Mouse (Mus musculus) embryo, embryonic 11.5 days (tissue): ENCODE results near the gene Mss51.

Experiments used
- DNase-seq: peaks from one replicate; pipeline ENCODE4 v3.0.0-alpha.2; 2012; ENCODE audit warnings: low read depth, low spot score

Mss51 gene

DNA sequence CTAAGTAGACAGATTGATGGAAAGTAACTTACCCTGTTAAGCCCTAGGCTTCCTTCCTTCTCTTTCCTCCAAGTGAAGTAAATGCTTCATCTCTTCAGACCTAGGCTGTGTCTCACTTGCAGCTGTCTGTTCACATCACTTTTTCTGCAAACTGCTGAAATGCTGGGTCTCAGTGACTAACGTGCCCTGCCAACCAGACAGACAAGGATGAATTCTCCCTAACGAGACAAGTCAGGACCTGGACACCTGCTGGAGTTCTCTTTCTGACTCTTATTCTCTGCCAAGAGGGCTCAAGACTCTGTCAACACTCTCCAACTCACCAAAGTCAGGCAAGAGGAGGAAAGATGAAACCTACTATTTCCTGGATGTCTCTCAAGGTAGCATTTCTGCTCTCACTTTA lies at the start of gene Mss51:
Gene Mss51, minus strand, starts transcription at position 299 of the 400 bp plus-strand sequence.
- DNase-seq: no peak

DNA sequence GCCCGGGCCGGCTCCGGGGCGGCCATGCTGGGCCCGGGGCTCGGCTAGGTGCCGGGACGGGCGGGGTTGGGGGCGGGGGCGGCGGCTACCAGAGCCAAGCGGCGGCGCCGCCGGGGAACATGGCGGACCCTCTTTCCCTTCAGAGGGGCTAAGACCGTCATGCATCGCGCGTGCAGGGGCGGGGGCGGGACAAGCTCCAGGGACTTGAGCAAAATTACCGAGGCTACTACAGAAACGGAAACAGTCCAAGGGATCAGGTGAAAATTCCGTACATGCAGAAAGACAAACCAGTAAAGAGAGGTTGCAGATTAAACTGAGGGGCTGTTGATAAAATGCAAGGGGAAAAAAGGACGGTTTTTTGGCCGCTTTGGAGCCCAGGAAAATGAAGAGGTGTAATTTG lies 49.7 kb upstream of the Mss51 start, which contains the start of gene Ppp3cb:
Gene Ppp3cb, minus strand, starts transcription at position 159 of the 400 bp plus-strand sequence.
- DNase-seq: peak; percentile 88

DNA sequence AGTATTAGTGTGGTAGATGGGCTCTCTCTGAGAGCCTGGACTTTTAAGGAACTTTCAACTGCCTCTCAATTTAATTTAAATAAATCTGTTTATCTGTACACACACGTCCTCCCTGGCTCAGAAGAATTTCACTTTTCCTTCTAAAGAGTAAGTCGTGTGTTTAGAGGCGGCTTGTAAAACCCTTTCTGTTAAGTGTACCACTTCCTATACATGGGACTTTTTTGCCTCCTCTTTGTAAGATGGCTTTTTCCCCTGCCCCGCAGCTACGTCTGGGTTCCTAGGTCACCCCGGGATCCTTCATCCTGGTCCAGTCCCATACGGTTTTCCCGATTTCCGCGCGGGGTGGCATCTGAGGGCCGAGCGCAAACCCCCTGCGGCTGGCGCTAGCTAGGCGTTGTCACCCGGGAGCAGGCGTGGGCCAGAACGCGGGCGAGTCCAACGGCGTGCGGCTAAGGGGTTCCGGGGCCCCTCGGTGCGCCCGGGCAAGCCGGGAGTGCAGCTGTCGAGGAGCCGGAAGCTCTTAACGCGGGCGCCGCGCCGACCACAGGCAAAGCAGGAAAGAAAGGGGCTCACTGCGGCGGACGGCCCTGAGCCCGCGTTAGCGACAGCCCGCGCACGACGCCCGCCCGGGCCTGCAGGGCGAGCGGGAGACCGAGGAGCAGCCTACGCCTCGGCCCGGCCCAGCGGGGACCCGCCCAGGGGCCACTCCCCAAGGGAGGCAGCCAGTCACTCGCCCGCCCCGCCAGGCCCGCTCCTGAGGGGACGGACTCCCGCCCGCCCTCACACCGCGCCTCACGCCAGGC lies 49.0 kb upstream of the Mss51 start:
- peak; percentile 59 for DNase-seq

GRCm38 (mm10) chr14:20544467-20545411 lies 48.0 kb upstream of the Mss51 start:
- DNase-seq: no peak

DNA sequence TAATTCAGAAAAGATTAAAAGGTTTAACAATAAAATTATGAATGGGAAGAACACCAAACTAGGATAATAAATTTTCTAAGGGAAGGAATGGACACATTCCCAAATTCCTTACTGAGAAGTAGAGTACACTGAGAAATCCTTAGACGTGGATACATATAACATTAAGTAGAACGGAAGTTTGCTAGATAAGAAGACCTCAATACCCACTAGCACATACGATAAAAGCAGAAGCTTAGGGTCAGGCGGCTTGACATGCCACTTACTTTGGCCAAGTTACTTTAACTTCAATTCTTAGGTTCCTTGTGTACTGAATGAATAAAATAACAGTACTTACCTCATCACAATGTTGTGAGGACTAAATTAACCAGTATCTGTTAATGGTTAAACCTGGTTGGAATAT lies 32.9 kb upstream of the Mss51 start:
- no peak for DNase-seq

DNA sequence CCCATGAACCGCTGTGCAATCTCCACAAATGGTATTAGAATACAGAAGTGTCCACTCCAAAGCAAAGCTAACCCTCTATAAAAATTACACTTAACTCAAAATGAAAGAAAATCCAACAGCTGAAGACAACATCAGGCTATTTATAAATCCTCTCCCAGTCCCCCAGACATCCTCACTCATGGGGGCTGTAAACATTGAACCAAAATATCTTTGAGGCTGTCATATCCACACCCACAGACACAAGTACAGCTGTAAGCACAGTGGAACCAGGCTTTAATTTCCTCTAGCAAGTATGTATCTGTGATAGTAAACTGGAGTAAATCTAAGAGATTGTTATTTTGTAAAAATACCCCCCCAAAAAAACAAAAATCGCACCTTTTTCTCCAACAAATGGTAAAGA lies 23.5 kb upstream of the Mss51 start:
- no peak for DNase-seq

DNA sequence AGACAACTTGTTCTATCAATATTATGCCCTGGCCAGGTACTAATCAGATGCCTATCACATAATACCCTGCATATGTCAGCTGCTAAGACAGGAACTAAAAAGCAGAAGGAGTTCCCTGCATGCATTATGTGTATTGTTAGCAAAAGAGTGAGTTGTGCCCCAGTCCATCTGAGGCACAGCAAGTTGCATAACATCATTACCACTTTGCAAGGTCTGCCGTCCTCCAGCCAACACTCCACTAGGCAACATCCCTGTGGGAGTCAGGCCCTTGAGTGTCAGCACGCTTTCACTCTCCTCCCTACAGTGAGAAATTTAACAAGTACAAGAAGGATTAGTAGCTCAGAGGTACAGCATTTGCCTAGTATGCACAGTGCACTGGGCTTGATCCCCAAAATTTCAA lies 11.7 kb upstream of the Mss51 start:
- DNase-seq: no peak

DNA sequence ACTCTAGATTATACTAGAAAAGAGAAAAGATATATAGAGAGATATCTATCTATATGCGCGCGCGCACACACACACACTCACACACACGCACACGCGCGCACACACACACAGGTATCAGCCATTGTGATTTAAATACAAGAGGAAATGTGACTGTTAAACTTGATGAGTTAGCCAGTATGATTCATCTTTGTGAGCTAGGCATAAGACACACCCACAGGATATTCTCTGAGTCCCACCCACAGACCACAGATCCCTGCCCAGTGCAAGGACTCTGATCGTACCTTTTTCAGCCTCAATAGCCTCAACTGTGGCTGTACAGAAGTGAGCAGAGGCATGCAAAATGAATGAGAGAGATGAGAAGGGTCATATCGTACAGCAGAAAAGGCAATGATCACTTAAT lies 6.3 kb upstream of the Mss51 start:
- DNase-seq: no peak

- DNase-seq: no peak
These were observed 3.3 kb upstream of the Mss51 start for GRCm38 (mm10) chr14:20499982-20500381.

- no peak for DNase-seq
These were observed 10.7 kb downstream of the Mss51 start for GRCm38 (mm10) chr14:20486031-20486430.

DNA sequence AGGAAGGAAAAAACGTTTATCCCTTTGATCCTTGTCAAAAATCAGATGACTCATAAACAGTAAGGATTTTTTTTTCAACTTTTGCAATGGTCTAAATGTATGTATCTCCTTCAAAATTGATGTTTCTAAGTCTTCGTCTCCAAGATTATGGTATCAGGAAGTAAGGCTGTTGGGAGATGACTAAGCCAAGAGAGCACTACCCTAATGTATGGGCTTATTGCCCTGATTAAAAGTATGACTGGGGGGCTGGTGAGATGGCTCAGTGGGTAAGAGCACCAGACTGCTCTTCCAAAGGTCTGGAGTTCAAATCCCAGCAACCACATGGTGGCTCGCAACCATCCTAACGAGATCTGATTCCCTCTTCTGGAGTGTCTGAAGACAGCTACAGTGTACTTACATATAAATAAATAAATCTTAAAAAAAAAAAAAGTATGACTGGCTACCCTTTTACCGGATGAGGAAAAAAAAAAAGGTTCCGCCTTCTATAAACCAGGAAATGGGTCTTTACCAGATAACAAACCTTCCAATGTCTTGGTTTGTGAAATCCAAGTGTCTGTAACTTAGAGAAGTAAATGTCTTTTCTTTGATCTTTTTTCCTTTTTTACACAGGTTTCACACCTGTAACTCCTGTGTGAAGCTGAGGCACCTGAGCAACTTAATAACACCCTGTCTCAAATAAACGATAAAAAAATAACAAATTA lies 14.5 kb downstream of the Mss51 start:
- DNase-seq: no peak

DNA sequence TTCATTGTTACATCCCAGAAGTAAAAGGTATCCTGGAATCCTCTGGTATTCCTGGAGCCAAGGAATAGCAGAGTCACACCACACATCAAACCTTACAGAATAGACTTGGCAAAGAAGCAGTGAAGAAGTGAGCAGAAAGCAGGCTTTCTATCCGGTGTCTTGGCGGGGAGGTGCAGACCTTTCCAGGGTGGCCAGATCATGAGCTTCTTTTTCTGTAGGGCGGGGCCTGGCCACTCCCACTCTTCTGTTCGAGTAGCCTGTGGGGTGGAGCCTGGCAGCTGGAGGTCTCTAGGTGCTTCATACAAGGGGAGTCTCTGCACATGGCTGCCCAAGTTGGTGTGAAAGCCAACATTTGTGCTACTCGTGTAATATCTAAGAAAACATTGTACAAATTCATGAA lies 15.5 kb downstream of the Mss51 start:
- no peak for DNase-seq

DNA sequence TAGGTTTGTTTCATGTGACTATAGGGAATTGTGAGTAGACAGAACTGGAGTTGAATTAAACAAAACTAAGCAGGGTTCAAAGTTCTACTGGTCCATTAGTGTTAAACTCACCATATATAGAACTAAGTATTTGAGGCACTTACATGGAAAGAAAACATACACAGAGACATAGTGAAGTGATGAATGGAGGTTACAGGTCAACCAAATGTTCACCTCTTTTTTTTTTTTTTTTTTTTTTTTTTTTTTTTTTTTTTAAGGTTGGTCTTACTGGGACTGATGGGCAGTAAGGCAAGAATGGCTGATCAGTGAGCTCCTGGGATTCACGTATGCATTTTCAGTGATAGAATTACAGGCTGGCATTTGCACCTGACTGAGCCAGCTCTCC lies 16.5 kb downstream of the Mss51 start:
- no peak for DNase-seq

DNA sequence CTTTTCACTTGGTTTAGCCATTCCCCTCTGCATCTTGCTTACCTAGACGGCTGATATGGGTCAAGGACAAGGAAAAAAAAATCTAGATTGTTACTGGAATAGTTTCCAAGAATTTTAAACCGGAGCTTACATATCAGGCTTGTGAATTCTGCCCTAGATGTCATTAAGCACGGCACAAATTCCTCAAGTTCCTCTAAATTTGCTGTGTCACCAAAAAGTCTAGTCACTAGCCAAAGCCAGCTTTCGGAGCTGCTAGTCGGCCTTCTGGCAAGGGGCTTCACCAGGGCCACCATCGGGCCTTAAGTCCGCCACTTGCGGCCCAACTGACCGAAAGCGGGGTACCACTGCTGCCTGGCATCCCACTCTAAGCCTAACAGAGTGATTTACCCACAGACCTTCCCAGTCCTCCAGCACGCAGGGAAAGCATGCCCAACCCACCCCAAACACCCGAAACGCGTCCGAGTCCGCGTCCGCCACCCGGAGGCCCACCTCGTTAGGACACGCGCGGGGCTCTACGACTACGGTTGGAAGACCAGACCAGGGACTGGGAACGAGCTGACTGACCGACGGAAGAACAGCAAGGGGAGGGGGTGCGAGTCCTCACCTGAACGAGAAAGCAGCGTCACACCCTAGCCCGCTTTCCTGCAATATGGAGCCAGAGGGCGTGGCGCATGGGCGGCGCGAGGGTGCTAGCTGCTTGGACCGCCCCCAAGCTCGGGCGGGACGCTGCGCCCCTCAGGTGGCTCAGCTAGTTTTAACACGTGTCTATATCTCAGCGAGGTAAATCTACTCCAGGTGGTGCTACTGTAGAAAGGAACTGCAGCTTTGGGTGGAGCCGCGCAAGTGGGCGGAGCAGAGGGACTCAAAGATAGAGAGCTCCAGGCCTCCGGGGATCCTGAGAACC lies 17.2 kb downstream of the Mss51 start, which contains the start of gene Anxa7:
Gene Anxa7, minus strand, starts transcription at position 843 of the 904 bp plus-strand sequence.
- peak; percentile 45 for DNase-seq

GRCm38 (mm10) chr14:20478801-20479200 lies 17.9 kb downstream of the Mss51 start:
- no peak for DNase-seq

DNA sequence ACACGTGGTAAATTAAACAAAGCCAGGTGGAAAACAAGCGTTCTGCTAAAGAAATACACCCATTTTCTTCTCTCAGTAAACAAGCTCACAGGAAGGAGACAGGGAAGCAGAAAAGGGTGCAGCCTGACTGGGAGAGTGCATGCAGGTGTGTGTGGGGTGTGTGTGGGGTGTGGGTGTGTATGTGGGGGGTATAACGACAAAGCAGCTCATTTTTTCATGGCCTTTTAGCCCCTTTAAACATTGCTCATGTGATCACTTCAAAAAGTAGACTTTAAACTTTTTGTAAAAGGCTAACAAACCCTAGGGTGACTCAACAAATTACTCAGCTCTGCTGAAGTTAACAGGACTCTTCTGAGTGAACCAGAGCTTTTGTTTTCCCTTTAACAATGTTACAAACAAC lies 18.3 kb downstream of the Mss51 start:
- no peak for DNase-seq

DNA sequence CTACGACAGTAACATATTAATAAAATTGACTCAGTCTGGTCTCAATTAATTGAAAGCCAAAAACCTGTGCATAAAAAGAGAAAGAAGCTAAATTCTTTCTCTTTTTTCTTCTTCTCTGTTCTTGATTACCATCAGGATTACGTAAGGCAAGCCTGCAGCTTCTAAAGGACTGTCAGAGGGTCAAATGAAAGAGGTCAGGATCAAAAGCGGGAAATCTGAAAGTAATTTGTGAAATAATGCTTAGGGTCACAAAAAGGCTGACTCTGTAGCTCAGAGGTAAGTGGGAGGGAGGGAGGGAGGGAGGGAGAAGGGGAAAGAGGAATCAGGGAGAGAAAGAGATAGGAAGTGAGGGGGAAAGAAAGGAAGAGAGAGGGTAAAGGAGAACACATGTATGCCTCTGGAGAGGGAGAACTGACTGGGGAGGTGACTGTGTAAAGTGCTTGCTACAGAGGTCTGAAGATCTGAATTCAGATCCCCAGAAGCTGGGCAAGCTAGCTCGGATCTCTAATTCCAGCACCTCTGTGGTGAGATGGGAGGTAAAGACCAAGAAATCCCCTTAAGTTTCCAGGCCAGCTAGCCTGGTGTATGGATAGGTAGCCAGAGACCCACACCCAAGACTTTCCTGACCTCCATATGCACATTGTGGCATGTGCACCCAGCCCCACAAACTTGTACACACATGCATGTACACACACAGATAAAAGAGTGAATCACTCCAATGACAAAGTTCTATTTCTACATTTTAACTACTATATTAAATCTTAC lies 19.3 kb downstream of the Mss51 start:
- DNase-seq: no peak

DNA sequence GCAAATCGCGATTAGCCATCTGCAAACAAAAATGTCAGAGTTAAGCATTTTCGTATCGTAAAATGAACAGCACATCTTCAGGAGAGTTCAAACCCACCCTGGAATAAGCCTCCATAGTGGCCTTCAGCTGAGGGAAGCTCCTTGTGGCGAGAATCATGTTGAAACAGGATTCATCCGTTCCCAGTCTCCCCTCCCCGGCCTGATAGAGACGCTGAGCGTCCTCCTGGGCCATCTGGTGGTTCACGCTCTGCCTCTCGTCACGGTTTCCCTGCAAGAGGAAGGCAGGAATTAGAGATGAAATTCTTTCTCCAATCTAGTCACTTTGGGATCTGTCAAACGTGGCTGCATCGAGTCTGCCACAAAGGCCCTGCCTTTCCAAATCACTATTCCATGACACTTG lies 36.5 kb downstream of the Mss51 start:
- DNase-seq: no peak

- no peak for DNase-seq
These were observed 38.3 kb downstream of the Mss51 start for GRCm38 (mm10) chr14:20458378-20458777.

GRCm38 (mm10) chr14:20452929-20453328 lies 43.8 kb downstream of the Mss51 start:
- DNase-seq: no peak
